Mouse (Mus musculus) gastrocnemius, postnatal 36 days (tissue): ENCODE measurements around the gene Clasp1. TPM values are rescaled to one million over a fixed set of nuclear protein-coding genes. Genes with fewer than 3 reads are reported as not detected.
A peak's percentile ranks its signal among the peaks of the same experiment; 100 is the strongest.

Source experiments
- DNase-seq, 2 experiments: peaks; one replicate each; pipeline ENCODE4 v3.0.0; 2022
- intact Hi-C: fragments of 180-260 bp; cut with DNase I; formaldehyde crosslinking; loops from one replicate; pipeline ENCODE4 v1.15.1; 2025
- total RNA-seq, 2 experiments: library from RNA; stranded (reverse); gene quantifications; 2 replicates each; pipeline ENCODE4 v1.2.3; 2021

The Clasp1 gene
- total RNA-seq, 2 experiments from 2014 or later: 42.5 to 43.6 TPM

DNA sequence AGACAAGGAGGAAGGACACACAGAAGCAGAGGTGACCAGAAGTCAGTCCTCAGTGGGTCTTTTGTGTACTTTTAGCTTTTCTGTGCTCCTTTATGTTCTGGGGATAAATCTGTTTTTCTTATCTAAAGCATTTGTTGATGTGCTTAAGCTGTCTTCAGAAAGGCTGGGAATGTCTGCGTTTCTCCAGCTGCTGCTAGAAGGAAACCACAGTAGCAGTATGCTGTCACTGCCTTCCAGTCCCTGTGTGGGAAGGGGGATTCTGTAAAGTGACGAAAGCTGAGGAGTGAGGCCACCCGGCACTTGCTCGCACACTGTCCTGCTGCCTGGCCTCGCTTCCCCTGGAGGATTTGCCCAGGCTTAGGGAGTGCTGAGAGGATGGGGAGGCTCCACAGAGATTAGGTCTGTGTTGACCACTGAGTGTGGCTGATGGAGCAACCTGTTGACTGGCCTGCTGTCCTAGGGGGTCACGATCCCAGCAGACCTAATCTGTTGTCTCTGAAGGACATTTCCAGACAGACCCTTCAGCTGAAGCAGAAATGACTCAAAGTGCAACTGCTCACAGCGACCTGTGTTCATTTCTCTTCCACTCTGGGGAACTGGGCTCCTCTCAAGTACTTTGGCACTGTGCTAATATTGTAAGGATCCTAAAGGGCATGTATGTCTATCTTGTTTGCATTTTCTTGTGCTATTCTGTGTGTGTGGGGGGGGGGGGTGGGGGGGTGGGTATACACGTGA is 93.6 kb downstream of the Clasp1 start:
- intact Hi-C loops: no loop called here
- no peak for DNase-seq

- intact Hi-C loops: no loop called here
- DNase-seq: no peak
These were observed 94.7 kb downstream of the Clasp1 start for GRCm38 (mm10) chr1:118483504-118484096.

DNA sequence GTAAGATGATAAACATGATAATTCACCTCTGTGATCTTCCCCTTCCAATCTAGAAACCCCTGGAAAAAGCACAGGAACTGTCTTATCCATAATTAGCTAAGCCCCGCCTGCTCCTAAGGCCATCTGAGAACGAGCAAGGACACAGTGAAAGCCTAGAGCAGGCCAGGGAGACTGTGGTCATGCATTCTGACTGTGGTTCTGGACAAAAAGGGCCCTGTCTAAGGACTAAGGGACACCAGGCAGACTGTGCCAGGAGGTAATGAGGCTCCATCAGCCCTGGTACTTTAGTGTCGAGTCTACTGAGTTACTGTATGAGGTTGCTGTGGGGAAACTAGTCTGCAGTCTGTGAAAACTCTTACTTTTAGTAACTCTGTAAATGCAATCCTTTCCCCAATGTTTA is 96.7 kb downstream of the Clasp1 start:
- no peak for DNase-seq
- intact Hi-C loops: no loop called here

GRCm38 (mm10) chr1:118486021-118486420 is 97.2 kb downstream of the Clasp1 start:
- intact Hi-C loops: no loop called here
- DNase-seq: no peak

GRCm38 (mm10) chr1:118492811-118493210 is 104.0 kb downstream of the Clasp1 start:
- DNase-seq: no peak
- intact Hi-C loops: no loop called here

GRCm38 (mm10) chr1:118494551-118494950 is 105.7 kb downstream of the Clasp1 start:
- DNase-seq: no peak
- intact Hi-C loops: no loop called here

DNA sequence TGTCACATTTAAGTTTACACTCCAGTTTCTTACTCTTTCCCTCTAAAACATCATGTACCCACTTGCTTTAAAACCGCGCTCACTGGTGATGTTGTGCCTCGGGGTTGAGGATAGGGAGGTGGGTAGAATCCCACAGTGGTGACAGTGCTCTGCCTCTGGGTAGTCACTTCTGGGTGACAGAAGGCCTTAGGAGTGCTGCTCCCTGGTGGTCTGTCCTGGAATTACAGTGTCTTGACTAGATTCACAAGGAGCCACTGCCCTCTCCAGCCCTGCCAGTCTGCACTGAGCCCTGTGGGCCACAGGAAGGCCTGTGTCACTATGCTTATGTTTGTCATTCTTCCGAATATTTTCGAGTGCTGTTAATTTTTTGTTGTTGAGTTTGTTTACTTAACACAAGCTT is 109.5 kb downstream of the Clasp1 start:
- DNase-seq: peak; percentile 62
- intact Hi-C loops: loop anchor here (5.0 kb wide), 1 partner anchor 176 kb away; the partner anchor contains the start of gene Nifk

DNA sequence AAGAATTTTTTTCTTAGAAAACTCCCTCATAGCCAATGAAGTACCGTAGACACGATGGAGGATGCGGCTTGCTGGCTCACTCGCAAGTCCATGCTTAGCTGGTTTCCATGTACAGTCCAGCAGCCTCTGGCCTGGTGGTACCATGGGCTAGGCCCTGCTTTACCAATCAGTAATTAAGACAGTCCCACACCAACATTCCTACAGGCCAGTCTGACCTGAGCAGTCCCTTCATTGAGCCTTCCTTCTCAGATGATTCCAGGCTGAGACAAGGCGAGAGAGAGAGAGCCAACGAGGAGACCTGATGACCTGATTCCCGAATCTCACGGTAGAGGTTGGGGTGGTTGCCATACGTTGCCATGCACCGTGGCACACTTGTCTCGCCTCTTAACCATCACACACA is 111.7 kb downstream of the Clasp1 start:
- DNase-seq: no peak
- intact Hi-C loops: no loop called here

GRCm38 (mm10) chr1:118501691-118502090 is 112.8 kb downstream of the Clasp1 start:
- intact Hi-C loops: no loop called here
- no peak for DNase-seq

DNA sequence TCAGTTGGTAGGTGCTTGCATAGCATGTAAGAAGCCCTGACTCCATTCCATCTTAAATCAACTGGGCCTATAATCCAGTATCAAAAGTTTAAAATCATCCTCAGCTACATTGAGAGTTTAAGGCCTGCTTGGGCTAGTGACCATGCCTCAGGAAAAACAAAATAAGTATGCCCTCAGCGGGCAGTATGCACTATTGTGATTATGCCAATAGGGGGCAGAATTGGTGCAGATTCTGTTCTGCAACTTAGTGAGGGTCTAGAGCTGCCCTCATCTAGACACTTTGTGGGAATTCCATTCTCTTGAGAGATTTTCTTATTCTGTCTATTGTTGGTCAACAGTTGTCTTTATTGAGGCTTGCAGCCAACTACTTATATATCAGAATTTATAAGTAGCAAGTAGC is 116.9 kb downstream of the Clasp1 start:
- intact Hi-C loops: loop anchor here (5.0 kb wide), 1 partner anchor 252 kb away; no protein-coding TSS in a partner anchor
- DNase-seq: no peak

GRCm38 (mm10) chr1:118510996-118511395 is 122.1 kb downstream of the Clasp1 start:
- intact Hi-C loops: no loop called here
- no peak for DNase-seq

DNA sequence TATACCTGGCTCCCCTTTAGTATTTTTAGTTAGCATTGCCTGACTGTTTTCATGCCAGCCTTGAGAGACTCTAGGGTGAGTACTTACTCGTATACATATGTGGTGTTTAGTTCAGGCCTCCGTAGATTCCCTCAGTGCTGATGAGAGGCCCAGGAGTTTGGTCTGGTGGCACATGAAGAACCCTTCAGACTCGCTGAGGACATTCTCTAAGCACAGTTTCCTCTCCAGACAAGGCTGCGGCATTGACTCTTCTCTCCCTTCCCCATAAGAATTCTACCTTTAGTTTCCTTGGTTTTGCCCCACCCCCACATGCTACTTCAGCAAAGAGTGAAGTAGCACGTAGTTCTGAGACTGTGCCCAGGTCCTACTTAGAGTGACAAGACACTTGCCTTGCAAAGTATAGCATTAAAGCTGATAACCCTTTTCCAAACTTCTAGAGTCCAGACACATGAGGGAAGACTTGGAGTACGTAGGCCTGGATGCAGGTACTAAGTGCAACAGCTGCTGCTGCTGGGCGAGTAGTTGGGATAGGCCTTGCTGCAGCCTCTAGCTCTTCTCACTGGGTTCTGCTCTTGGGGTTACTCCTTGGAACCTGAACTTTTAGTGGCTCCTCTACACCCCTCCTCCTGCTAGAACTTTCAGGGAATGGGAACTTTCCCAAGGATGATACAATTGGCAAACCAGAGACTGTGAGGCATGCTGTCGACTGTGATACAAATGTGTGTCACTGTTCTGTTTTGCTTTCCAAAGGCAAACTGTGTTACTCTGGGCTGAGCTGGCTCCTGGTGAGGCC is 123.1 kb downstream of the Clasp1 start:
- intact Hi-C loops: no loop called here
- no peak for DNase-seq

DNA sequence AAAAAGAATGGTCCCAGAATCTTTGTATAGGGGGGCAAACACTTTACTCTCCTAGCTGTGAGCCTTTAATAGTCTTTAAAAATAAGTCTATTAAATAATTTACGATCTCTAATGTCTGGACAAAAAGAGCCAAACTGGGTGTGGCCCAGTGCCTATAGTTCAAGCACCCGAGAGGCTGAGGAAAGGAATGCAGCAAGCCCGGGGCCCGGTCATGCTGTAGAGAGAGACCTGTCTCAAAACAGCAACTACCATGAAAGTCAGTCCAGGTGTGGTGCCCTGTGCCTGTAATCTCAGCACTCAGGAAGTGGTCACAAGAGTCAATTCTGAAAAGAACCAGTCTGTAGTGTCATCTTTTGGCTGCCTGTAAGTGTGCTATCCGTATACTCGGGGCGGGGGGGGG is 127.4 kb downstream of the Clasp1 start:
- no peak for DNase-seq
- intact Hi-C loops: no loop called here

DNA sequence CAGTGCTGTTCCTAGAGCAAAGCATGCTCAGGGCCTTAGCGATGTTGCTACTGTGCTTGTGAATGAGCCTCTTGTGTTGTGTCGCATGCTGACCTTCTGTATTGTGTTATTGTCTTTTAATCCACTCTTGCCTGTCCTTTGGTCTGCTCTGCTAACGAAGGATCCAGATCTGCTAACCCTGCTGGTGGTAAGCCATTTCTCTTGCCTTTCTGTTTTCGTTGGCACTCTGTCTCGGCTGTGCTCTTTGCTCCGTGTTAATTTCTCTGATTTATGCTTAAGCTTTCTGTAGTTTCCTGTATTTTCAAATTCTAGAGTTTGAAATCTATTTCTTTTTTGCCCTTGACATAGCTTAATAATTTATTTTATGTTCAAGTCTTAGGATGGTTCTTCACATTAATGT is 134.3 kb downstream of the Clasp1 start:
- intact Hi-C loops: no loop called here
- DNase-seq: no peak

GRCm38 (mm10) chr1:118525336-118525735 is 136.5 kb downstream of the Clasp1 start:
- DNase-seq: no peak
- intact Hi-C loops: no loop called here

DNA sequence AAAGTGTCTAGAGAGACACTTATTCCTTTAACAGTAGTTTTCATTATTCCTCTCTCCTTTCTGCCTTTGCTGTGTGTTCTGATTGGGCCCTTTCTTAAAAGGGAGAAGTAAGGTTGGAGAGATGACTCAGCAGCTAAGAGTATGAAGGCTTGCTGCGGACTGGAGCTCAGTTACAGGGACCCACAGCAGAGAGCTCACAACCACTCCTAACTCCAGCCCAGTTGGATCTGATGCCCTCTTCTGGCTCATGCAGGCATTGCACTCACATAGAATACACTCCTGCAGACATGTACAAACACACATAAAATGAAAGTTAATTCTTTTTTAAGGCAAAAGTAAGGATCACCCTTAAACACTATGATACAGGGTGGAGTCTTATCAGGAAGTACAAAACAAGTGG is 140.4 kb downstream of the Clasp1 start:
- intact Hi-C loops: no loop called here

GRCm38 (mm10) chr1:118531259-118531658 is 142.4 kb downstream of the Clasp1 start:
- no peak for DNase-seq

More for the DNA sequence above, 140.4 kb downstream of the Clasp1 start:
- DNase-seq: no peak

DNA sequence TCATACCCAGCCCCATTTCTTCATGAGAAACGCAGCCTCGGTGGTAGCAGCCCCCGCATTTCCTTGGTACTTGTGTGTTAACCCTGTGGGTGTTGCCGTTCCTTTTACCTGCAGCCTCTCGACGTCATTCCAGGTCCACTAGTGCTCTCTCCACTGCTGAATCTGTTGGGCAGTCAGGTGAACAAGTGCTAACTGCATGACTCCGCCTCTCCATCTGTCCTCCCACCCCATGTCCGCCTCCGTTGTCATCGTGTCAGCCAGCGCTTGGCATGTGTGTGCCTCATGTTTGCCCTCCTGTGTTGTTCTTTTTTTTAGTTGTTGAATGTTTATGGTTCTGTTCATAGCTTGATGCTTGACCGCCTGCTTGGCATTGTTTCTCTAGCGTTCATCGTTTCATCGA is 147.2 kb downstream of the Clasp1 start:
- no peak for DNase-seq
- intact Hi-C loops: no loop called here

More at GRCm38 (mm10) chr1:118531259-118531658, 142.4 kb downstream of the Clasp1 start:
- intact Hi-C loops: no loop called here

- intact Hi-C loops: no loop called here
- DNase-seq: no peak
These were observed 150.2 kb downstream of the Clasp1 start for GRCm38 (mm10) chr1:118539046-118539445.

DNA sequence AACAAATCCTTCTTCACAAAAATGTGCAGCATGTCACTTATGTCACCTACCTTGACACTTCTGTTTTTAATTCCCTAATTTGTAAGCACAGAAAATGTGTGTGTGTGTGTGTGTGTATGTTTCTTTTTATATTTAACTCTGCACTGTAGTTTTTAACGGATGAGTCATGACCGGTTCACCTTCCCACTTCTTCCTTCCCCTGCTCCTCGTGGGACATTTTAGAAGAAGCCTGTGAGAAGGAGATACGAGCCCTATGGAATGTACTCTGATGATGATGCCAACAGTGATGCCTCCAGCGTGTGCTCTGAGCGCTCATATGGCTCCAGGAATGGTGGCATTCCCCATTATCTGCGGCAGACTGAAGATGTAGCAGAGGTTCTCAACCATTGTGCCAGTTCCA is 154.0 kb downstream of the Clasp1 start:
- intact Hi-C loops: no loop called here
- DNase-seq: no peak

DNA sequence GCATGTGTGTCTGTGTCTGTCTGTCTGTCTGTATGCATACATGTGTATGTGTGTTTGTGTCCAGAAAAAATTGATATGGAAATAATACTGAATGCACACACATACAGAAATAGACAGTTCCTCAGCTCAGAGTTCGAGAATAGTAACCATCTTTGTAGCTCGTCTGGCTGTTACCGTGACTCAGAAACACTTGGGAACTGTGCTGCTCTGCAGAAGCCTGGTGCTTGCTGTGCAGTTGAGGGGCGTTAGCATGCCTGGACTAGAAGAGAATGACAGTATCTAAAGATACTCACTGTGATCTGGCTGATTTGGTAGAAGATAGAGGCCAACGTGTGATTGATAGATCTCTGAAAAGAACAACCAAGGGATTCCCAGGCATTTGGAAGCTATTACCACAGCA is 159.9 kb downstream of the Clasp1 start:
- intact Hi-C loops: no loop called here
- no peak for DNase-seq
